Mouse (Mus musculus): ENCODE data around the gene Rccd1. TPM values are rescaled to one million over a fixed set of nuclear protein-coding genes. Genes with fewer than 3 reads are reported as not detected.

The Rccd1 gene
- polyA plus RNA-seq, 1 experiment from 2014 or later, result 3.7 TPM

- ATAC-seq (replicated peaks; ENCODE audit: low FRiP score, low read depth), result peak; percentile 60
- peak overlapping the region; percentile 72 for H3K9ac ChIP-seq (ENCODE audit: low read depth, low read length)
Measured at GRCm38 (mm10) chr7:80261372-80261990, 62.8 kb downstream of the Rccd1 start.

GRCm38 (mm10) chr7:80260625-80261371 lies 63.5 kb downstream of the Rccd1 start, which contains the start of gene Ngrn:
Gene Ngrn (plus strand): TSS chr7:80261215.
- TF ChIP-seq CTCF (IDR thresholded peaks at IDR 0.05; ENCODE audit: low read depth), result peak; percentile 22; the same call in 1 of the 2 replicates
- Histone ChIP-seq H3K9me3 (replicated peaks; ENCODE audit: low read length) (no peaks in the 10 kb centered on the region), H3K27me3 (ENCODE audit: insufficient read depth, low read length) (no peaks in the 10 kb centered on the region), H3K4me2 (ENCODE audit: low read length) (peak within 1 kb of the TSS; percentile 77), H3K9ac (ENCODE audit: low read depth, low read length) (peak within 1 kb of the TSS; percentile 72), H3K4me3 (replicated peaks; ENCODE audit: low read depth, low read length) (peak within 1 kb of the TSS; percentile 74), H3K36me3 (ENCODE audit: insufficient read depth, low read length) (peaks cover 15% of the 10 kb centered on the region), H3K27ac (peak within 1 kb of the TSS; percentile 80), H3K4me1 (replicated peaks; ENCODE audit: insufficient read depth, low read length) (0 out of 2 replicates have a peak, but pooled peaks cover 5% of the 10 kb centered on the region)
- ATAC-seq (replicated peaks; ENCODE audit: low FRiP score, low read depth) (peak; percentile 90), DNase-seq (ENCODE audit: low spot score) (peak; percentile 96)
- 26% methylated on average over 40 of the region's 40 CpGs for WGBS

More at GRCm38 (mm10) chr7:80261372-80261990, 62.8 kb downstream of the Rccd1 start:
- Histone ChIP-seq H3K4me3 (replicated peaks; ENCODE audit: low read depth, low read length) (peak overlapping the region; percentile 74), H3K9me3 (replicated peaks; ENCODE audit: low read length) (no peaks in the 10 kb centered on the region), H3K27me3 (ENCODE audit: insufficient read depth, low read length) (no peaks in the 10 kb centered on the region), H3K4me2 (ENCODE audit: low read length) (peak overlapping the region; percentile 77), H3K36me3 (ENCODE audit: insufficient read depth, low read length) (peaks cover 21% of the 10 kb centered on the region), H3K4me1 (replicated peaks; ENCODE audit: insufficient read depth, low read length) (0 out of 2 replicates have a peak, but pooled peaks cover 5% of the 10 kb centered on the region), H3K27ac (peak overlapping the region; percentile 80)
- under 1% methylated on average over 32 of the region's 32 CpGs for WGBS
- TF ChIP-seq CTCF (IDR thresholded peaks at IDR 0.05; ENCODE audit: low read depth), result no peak
- DNase-seq (ENCODE audit: low spot score), result peak; percentile 38

- DNase-seq (ENCODE audit: low spot score) (no peak), ATAC-seq (replicated peaks; ENCODE audit: low FRiP score, low read depth) (no peak)
- WGBS, result 64% methylated on average over 2 of the region's 2 CpGs
- Histone ChIP-seq H3K9ac (ENCODE audit: low read depth, low read length) (no peak overlapping the region), H3K4me3 (replicated peaks; ENCODE audit: low read depth, low read length) (no peak overlapping the region), H3K27ac (no peak overlapping the region), H3K4me2 (ENCODE audit: low read length) (no peak overlapping the region), H3K9me3 (replicated peaks; ENCODE audit: low read length) (no peaks in the 10 kb centered on the region), H3K36me3 (ENCODE audit: insufficient read depth, low read length) (no peaks in the 10 kb centered on the region), H3K27me3 (ENCODE audit: insufficient read depth, low read length) (no peaks in the 10 kb centered on the region), H3K4me1 (replicated peaks; ENCODE audit: insufficient read depth, low read length) (0 out of 2 replicates have a peak, but pooled peaks cover 5% of the 10 kb centered on the region)
- TF ChIP-seq CTCF (IDR thresholded peaks at IDR 0.05; ENCODE audit: low read depth), result no peak
Measured at GRCm38 (mm10) chr7:80257706-80258105, 66.5 kb downstream of the Rccd1 start.

GRCm38 (mm10) chr7:80255981-80256380 lies 68.3 kb downstream of the Rccd1 start:
- WGBS, result 67% methylated on average over 2 of the region's 2 CpGs
- DNase-seq (ENCODE audit: low spot score), result no peak
- H3K4me3 ChIP-seq (replicated peaks; ENCODE audit: low read depth, low read length), result no peak overlapping the region

GRCm38 (mm10) chr7:80252886-80253285 lies 71.4 kb downstream of the Rccd1 start:
- TF ChIP-seq CTCF (IDR thresholded peaks at IDR 0.05; ENCODE audit: low read depth), result no peak
- Histone ChIP-seq H3K27me3 (ENCODE audit: insufficient read depth, low read length) (no peaks in the 10 kb centered on the region), H3K4me2 (ENCODE audit: low read length) (no peak overlapping the region), H3K4me3 (replicated peaks; ENCODE audit: low read depth, low read length) (no peak overlapping the region), H3K9me3 (replicated peaks; ENCODE audit: low read length) (no peaks in the 10 kb centered on the region), H3K36me3 (ENCODE audit: insufficient read depth, low read length) (no peaks in the 10 kb centered on the region), H3K9ac (ENCODE audit: low read depth, low read length) (no peak overlapping the region), H3K4me1 (replicated peaks; ENCODE audit: insufficient read depth, low read length) (no peaks in the 10 kb centered on the region), H3K27ac (no peak overlapping the region)
- WGBS, result 87% methylated on average over 11 of the region's 11 CpGs
- ATAC-seq (replicated peaks; ENCODE audit: low FRiP score, low read depth), result no peak
- no peak for DNase-seq (ENCODE audit: low spot score)

More at GRCm38 (mm10) chr7:80255981-80256380, 68.3 kb downstream of the Rccd1 start:
- peak; percentile 54 for TF ChIP-seq CTCF (IDR thresholded peaks at IDR 0.05; ENCODE audit: low read depth)
- Histone ChIP-seq H3K4me2 (ENCODE audit: low read length) (no peak overlapping the region), H3K9ac (ENCODE audit: low read depth, low read length) (no peak overlapping the region), H3K27ac (no peak overlapping the region), H3K4me1 (replicated peaks; ENCODE audit: insufficient read depth, low read length) (no peaks in the 10 kb centered on the region), H3K36me3 (ENCODE audit: insufficient read depth, low read length) (no peaks in the 10 kb centered on the region), H3K9me3 (replicated peaks; ENCODE audit: low read length) (no peaks in the 10 kb centered on the region), H3K27me3 (ENCODE audit: insufficient read depth, low read length) (no peaks in the 10 kb centered on the region)
- ATAC-seq (replicated peaks; ENCODE audit: low FRiP score, low read depth), result no peak

- WGBS, result 76% methylated on average over 7 of the region's 7 CpGs
- H3K9ac ChIP-seq (ENCODE audit: low read depth, low read length), result no peak overlapping the region
- H3K4me3 ChIP-seq (replicated peaks; ENCODE audit: low read depth, low read length), result no peak overlapping the region
- H3K4me2 ChIP-seq (ENCODE audit: low read length), result no peak overlapping the region
- H3K36me3 ChIP-seq (ENCODE audit: insufficient read depth, low read length), result no peaks in the 10 kb centered on the region
- ATAC-seq (replicated peaks; ENCODE audit: low FRiP score, low read depth) (no peak), DNase-seq (ENCODE audit: low spot score) (no peak)
- no peak overlapping the region for H3K27ac ChIP-seq
- H3K4me1 ChIP-seq (replicated peaks; ENCODE audit: insufficient read depth, low read length), result no peaks in the 10 kb centered on the region
- H3K27me3 ChIP-seq (ENCODE audit: insufficient read depth, low read length), result no peaks in the 10 kb centered on the region
- H3K9me3 ChIP-seq (replicated peaks; ENCODE audit: low read length), result no peaks in the 10 kb centered on the region
- TF ChIP-seq CTCF (IDR thresholded peaks at IDR 0.05; ENCODE audit: low read depth), result no peak
Measured at GRCm38 (mm10) chr7:80252437-80252836, 71.8 kb downstream of the Rccd1 start.
